Mouse (Mus musculus) lung, adult 2 months (tissue): ENCODE data around the gene Tns3.

Experiments used
- CTCF ChIP-seq: fragments of 200-500 bp; IDR thresholded peaks from 2 replicates; pipeline ENCODE4 v1.5.1; 2011; ENCODE audit warnings: mild to moderate bottlenecking, low read length, control low read depth; ENCODE audit not compliant: insufficient read depth
- POLR2A ChIP-seq: fragments of 200-500 bp; IDR thresholded peaks from 2 replicates; pipeline ENCODE4 v1.6.1; 2011; ENCODE audit warnings: low read depth, mild to moderate bottlenecking, control low read depth, low read length, borderline replicate concordance; ENCODE audit errors: extremely low read depth

- TF ChIP-seq POLR2A: no peak
- no peak for TF ChIP-seq CTCF
These were observed 208.7 kb downstream of the Tns3 start for GRCm38 (mm10) chr11:8455650-8456049.
